Mouse (Mus musculus) adrenal gland, adult 2 months (tissue): ENCODE data around the gene Sox30. TPM values are rescaled to one million over a fixed set of nuclear protein-coding genes. Genes with fewer than 3 reads are reported as not detected.

Experiments used
- DNase-seq: peaks from one replicate; pipeline ENCODE4 v3.0.0; 2021
- polyA plus RNA-seq: library from polyadenylated mRNA; depleted of rRNA; stranded (reverse); fragments of >200 nt; gene quantifications from 2 replicates; pipeline ENCODE4 v1.2.3, GENCODE M21; 2012; rRNA removed
- total RNA-seq, 2 experiments: library from RNA; stranded (reverse); gene quantifications; 2 replicates each; pipeline ENCODE4 v1.2.3; 2021

Sox30 gene
- total and polyA plus RNA-seq, 3 experiments = 0.14 to 0.28 (median 0.25) TPM

GRCm38 (mm10) chr11:46055896-46056769 lies 76.0 kb downstream of the Sox30 start, which contains the start of gene Adam19:
Adam19 (plus strand) TSS chr11:46055992.
- DNase-seq = peak; percentile 66

- DNase-seq = no peak
Observed at GRCm38 (mm10) chr11:46056770-46057411, 76.8 kb downstream of the Sox30 start.

- DNase-seq = no peak
Observed at GRCm38 (mm10) chr11:46058011-46058410, 77.9 kb downstream of the Sox30 start.

GRCm38 (mm10) chr11:46058916-46059315 lies 78.8 kb downstream of the Sox30 start:
- DNase-seq = no peak

GRCm38 (mm10) chr11:46059887-46060650 lies 80.0 kb downstream of the Sox30 start:
- DNase-seq = no peak

- no peak for DNase-seq
Observed at GRCm38 (mm10) chr11:46060651-46061020, 80.5 kb downstream of the Sox30 start.

GRCm38 (mm10) chr11:46061776-46062445 lies 81.8 kb downstream of the Sox30 start:
- no peak for DNase-seq

GRCm38 (mm10) chr11:46062569-46062968 lies 82.5 kb downstream of the Sox30 start:
- no peak for DNase-seq

GRCm38 (mm10) chr11:46062993-46063731 lies 83.1 kb downstream of the Sox30 start:
- peak; percentile 56 for DNase-seq

GRCm38 (mm10) chr11:46064767-46065166 lies 84.7 kb downstream of the Sox30 start:
- DNase-seq = peak; percentile 65

- peak; percentile 90 for DNase-seq
Observed at GRCm38 (mm10) chr11:46065201-46066011, 85.3 kb downstream of the Sox30 start.

Other genes starting within 250 kb of the Sox30 start
- 10 to 100 TPM; 61.2 to 99.1 TPM for gene Clint1, start 128.3 kb upstream of the Sox30 start, total RNA-seq
- 26.1 and 41.4 TPM in 2 replicates for gene Clint1, start 128.3 kb upstream of the Sox30 start, polyA plus RNA-seq
- 10 to 100 TPM in 1 of 2 experiments, 1 to 10 TPM in 1; 7.0 to 19.1 TPM for gene Lsm11, start 35.4 kb upstream of the Sox30 start, total RNA-seq
- gene Lsm11, start 35.4 kb upstream of the Sox30 start, polyA plus RNA-seq = 4.8 and 6.9 TPM in 2 replicates
- 10 to 100 TPM; 16.9 to 17.8 TPM for gene Thg1l, start 24.8 kb upstream of the Sox30 start, total RNA-seq
- 3.4 and 4.6 TPM in 2 replicates for gene Thg1l, start 24.8 kb upstream of the Sox30 start, polyA plus RNA-seq
- 1 to 10 TPM in 1 of 2 experiments, under 1 TPM in 1; 0.92 to 3.5 TPM for gene Gm12166, start 72.0 kb downstream of the Sox30 start, total RNA-seq
- 7.5 and 14.5 TPM in 2 replicates for gene Gm12166, start 72.0 kb downstream of the Sox30 start, polyA plus RNA-seq
- gene Adam19, start 75.7 kb downstream of the Sox30 start, total RNA-seq = 1 to 10 TPM; 2.6 to 6.7 TPM
- gene Adam19, start 75.7 kb downstream of the Sox30 start, polyA plus RNA-seq = 2.9 and 3.8 TPM in 2 replicates
- gene Nipal4, start 186.2 kb downstream of the Sox30 start, total RNA-seq = not detected
- gene Nipal4, start 186.2 kb downstream of the Sox30 start, polyA plus RNA-seq = 0.04 and 0.07 TPM in 2 replicates